Mouse (Mus musculus) ovary, adult 18-20 months (tissue): ENCODE measurements at regions not wholly inside any gene's neighbourhood (a gene's known extent, or its start where the extent isn't known, plus 50 kb on each side); places are given as distances from the start of the nearest gene placed in this dataset.

Experiments
- DNase-seq: peaks from one replicate; pipeline ENCODE4 v3.0.0; 2022; ENCODE audit warnings: low spot score, mixed read lengths

DNA sequence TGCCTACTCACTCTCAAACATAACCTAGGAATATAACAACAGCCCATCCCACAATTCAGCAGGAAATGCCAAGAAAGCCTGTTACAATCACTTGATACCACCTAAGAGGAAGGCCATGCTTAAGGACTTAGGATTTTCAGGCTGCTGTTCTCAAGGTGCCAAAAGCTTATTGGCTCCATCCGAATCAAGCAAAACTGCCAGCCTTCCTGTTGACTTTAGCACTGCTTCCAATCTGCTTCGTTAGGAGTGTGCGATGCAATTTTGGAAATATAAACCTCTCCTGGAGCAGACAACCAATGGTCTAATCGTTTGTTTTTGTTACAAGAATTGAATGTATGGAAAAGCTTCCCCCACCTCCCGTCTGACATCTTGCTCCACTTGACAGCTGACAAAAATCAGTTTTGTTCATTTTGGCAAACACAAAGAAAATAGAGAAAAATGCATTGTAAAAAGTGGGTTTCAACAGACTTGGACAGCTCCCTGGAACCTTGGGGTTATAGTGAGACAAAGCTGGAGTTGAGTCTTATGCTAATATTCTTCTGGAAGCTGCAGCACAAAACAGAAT, 2620.0 kb upstream of the Gm7489 start:
- DNase-seq: no peak

DNA sequence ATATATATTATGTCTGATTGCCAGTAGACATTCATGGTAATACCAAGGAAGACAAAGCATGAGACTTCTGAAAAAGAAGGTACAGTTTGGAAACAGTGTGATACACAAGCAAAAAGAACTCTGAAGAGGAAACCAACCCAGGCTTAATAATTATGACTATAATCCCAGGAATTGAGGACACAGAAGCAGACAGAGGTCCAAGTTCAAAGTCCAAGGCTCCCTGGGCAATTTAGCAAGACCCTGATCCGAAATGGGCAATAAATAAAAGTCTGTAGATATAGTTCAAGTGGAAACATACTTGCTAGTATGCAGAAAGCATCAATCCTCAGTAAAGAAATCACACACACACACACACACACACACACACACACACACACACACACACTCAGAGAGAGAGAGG, 2618.7 kb upstream of the Gm7489 start:
- no peak for DNase-seq

DNA sequence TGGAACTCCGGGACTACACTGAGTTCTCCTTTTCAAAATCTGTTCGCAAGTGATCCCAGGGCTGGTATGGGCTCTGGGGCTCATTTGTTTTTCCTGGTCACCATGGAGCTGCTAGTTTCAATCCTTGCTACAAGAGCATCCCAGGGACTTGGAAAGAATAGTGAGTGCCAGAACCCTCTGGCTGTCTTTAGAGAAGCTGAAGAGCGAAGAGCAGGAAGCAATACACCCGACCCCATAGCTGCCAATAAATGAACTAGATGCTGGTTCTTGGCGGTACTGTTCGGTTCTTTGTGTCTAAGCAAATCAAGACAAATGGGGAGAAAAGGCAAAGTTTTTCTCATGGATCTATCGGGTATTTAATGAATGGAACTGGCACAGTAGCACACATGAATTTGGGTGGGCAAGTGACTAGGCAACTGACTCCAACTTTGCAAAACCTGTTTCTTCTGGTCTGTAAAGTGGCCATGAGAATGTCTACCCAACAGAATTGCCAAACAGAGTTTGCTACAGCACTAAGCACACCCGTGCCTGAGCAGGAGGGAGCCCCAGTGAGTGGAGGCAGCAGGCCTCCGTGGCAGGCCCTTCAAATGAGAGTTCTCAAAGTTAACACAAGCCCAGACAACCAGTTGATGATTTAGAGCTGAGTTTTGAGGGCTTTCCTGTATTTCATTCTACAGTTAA, 2612.9 kb upstream of the Gm7489 start:
- no peak for DNase-seq

GRCm38 (mm10) chr15:51285334-51285733, 2599.4 kb upstream of the Gm7489 start:
- no peak for DNase-seq

DNA sequence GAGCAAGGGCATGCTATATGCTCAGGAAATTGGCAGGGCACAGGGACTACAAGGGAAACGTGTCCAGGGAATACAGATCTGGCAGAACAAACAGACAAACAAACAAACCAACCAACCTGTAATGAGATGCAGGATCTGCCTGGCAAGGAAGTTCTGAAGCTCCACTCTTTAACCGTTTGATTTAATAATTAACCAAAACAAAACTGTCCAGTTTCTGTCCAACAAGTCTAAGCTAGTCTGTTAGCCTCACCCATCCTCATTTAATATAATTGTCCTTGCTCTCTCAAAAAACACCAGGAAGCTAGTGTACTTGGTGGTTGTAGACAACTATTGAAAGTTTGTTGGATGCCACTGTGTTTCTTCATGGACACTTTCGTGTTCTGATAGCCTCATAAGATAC, 2598.4 kb upstream of the Gm7489 start:
- DNase-seq: no peak

DNA sequence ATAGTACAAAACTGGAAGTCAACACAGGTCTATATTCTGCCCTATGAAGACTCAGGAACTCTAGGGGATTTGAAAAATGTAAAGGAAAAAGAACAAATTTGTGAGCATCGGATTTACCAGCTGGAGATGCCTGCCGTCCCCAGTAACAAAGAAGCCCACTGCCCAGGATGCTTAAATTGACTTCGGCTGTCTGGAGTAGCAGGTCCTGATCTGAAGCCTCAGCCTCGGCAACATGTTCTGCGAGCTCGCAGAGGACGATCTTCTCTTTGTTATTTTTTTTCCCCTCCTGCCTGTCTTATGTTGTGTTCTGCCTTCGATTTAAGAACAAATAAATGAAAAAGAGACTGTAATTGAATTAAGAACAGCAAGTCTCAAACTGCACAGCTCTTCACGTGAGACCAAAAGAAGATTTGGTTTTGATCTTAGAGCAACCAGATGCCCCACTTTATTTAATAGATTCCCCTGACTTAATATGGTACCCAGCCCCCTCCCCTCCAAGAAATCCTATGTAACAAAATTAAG, 2595.7 kb upstream of the Gm7489 start:
- no peak for DNase-seq

DNA sequence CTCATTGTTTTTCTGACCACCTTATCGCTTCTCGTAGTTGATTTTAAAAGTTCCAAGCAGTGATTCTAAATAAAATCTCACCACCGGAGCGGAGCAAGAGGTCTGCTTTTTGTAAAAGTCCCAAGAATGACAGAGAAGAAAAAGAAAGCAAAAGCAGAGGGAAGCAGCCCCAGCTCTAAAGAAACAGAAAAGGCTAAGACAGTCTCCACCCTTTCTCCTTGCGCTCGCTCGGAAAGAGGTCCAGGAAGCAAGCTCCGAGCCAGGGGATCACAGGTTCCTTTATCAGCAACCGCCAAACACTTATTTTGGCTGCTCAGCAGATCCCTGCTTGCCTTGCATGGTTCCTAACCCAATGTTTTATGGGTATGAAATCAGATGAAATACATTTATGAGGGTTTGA, 2594.8 kb upstream of the Gm7489 start:
- DNase-seq: no peak

DNA sequence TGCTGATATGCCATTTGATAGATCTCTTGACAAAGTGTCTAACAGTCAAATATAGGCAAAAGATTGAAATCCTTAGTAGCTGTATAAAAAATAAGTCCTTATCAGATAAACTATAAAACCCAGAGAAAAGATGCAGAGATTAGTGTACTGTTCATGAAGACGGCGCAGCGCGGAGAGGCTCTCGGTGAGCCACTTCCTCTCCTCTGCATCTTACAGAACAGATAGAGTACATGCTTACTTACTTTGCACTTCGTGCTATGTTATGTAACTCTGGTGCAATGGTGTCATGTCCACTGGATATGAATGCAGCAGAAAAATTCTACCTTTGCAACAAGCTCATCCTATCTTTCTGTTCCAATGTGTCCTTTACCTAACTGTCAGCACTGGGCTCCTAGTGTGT, 2593.5 kb upstream of the Gm7489 start:
- DNase-seq: no peak

DNA sequence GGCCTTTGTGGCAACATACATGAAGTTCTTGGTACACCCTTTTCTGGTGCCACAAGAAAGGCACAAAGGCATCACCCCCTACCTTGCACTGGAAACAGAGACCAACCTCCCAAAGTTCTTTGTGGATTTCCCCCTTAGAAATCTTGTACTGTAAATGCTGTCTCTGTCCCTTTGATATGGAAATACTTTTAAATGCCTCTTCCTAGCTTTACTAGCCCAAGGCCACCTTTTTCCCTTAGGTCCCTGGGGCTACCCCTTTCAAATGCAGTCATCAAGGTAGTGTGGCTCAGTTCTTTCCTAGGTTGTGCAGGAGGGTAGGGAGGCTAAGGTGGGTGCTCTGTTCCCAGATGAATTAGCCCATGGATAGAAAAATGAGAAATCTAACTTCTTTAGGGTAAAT, 2587.9 kb upstream of the Gm7489 start:
- DNase-seq: no peak

DNA sequence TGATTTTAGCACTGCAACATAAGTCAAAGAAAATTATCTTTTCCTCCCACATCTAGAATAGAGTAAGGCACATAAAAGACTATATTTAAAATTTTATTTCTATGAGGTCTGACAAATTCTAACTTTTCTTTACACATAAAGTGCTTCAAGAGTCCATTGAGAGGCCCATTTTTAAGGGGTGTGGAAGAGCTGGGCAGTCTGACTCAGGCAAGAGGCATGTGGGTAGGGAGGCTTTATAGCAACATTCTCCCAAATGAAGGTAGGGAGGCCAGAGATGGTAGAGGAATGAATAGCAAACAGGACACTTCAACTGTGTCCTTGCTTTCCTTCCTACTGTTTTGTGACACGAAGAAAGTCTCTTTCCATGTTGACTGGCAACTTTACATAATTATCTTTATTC, 2566.6 kb upstream of the Gm7489 start:
- DNase-seq: no peak

DNA sequence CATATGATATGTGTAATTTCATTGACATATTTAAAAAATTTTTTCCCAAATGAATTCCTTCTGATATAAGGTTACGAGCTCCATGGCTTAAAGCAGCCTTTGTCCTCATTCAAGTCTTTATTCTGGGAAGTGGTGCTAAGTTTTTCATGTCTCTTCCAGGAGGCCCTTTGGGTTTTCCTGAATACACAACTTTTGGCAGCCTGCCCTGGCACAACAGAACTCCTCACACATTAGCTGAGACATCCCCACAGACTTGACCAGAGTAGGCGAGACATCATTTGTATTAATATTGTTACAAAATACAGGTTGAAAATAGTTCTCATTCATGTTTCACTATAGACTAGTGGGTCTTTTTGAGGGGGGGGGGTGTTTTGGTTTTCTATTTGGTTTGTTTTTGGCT, 2565.9 kb upstream of the Gm7489 start:
- DNase-seq: no peak

- DNase-seq: no peak
These were observed 2564.3 kb upstream of the Gm7489 start for GRCm38 (mm10) chr15:51320366-51320894.

- DNase-seq: no peak
These were observed 2561.4 kb upstream of the Gm7489 start for GRCm38 (mm10) chr15:51323284-51323683.

DNA sequence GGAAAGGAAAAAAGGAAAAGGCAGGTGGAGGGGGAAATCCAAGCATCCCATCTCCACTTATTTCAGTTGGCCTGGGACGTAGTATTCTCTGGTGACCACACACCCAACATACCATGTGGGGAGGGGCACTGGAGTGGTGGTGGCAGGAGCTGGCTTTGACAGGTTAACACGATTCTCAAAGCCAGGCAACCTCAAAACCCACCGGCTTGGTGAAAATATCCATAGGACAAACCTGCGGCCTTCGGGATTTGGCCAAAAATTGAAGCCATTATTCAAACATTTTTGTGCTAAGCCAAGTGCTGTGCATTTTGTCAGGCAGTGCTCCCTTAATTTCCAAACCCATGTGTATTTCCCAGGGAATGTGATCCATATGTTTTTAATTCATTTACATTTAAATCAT, 2560.5 kb upstream of the Gm7489 start:
- DNase-seq: no peak

DNA sequence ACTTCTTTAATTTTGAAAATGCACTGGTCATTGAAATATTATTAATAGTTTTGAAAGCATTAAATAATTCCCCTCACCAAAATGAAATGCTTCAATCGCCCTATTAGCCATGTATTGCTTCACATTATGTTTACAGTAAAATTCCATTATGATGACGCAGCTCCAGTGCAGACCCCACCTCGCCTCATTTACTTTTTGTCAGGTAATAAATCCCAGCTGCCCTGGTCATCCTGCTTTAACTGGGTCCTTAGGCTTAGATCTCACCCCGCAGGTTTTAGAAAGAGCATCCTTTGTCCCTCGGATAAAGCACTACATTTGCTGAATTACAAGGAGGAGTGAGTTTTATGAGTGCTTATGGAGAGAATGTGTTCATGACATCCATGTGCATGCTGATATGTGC, 2557.0 kb upstream of the Gm7489 start:
- no peak for DNase-seq

DNA sequence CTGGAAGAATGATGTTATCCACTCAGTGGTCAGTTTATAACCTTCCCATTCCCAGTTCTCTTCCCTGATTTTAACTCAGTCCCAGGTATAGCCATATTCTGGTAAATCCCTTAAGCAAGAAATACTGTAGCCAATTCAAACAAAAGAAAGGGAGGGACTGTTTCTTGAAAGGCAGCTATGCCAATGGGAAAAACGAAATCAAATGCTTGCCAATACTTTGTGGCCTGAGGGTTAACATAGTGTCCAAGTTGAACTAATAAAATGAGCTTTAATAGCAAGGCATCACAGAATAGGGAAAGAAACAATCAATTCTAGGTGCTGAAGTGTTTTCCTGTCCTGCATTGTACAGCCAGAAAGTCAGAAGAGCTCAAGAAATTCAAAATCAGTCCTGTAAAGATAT, 2548.3 kb upstream of the Gm7489 start:
- DNase-seq: no peak

DNA sequence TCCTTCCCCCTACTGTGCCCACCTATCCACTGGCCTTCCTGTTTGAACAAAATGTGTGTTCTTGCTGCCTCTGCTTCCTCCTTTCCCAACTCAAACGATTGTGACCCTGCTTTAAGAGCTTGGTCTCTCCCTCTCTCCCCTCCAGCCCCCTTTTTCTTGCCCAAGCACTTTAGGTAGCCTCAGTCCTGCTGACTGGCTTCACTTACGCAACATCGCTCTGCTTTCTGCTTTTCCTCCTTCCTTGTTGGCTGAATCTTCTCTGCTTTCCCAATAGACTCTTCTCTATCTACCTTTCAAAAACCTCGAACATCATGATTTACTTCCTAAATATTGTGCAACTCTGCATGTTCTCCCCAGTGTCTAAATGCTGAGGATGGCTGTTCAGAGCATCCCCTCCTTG, 2538.4 kb upstream of the Gm7489 start:
- DNase-seq: no peak

- DNase-seq: no peak
These were observed 2521.3 kb upstream of the Gm7489 start for GRCm38 (mm10) chr15:51363391-51363790.

DNA sequence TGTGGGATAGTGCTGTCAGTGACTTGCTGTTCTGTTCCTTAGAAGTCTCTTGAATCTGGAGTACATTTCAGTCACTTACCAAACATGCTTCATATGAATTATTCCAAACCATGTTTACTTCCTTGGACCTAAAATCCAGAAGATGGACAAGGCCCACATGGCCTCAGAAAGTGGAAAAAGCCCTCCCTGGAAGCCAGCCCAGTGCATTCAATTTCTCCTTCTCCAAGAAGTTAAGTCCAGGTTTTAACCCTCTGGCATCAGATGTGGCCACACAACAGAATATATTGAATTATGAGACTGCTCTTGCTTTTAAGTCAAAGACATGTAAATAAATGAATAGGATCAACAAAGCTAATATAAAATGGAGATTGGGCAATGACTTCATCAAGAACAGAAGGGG, 2513.5 kb upstream of the Gm7489 start:
- DNase-seq: no peak

DNA sequence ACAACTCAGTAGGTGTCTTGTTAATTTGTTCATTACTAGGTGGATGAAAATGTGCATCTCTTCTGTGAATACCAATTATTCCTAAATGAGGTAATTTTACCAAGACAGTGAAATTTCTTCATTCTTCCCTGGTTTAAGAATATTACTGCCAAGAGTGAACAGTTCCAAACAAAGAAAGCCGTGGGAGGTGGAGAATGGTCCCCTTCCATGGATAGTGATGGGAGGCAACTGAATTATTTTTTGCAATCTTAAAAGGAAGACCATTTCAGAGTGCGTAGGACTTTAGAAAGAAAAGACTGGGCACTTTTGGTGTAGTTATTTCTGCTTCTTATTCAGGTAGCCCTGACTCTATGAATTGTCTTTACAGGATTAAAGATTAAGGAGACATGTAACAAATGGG, 2494.3 kb upstream of the Gm7489 start:
- no peak for DNase-seq

GRCm38 (mm10) chr15:51391352-51391751, 2493.4 kb upstream of the Gm7489 start:
- no peak for DNase-seq

DNA sequence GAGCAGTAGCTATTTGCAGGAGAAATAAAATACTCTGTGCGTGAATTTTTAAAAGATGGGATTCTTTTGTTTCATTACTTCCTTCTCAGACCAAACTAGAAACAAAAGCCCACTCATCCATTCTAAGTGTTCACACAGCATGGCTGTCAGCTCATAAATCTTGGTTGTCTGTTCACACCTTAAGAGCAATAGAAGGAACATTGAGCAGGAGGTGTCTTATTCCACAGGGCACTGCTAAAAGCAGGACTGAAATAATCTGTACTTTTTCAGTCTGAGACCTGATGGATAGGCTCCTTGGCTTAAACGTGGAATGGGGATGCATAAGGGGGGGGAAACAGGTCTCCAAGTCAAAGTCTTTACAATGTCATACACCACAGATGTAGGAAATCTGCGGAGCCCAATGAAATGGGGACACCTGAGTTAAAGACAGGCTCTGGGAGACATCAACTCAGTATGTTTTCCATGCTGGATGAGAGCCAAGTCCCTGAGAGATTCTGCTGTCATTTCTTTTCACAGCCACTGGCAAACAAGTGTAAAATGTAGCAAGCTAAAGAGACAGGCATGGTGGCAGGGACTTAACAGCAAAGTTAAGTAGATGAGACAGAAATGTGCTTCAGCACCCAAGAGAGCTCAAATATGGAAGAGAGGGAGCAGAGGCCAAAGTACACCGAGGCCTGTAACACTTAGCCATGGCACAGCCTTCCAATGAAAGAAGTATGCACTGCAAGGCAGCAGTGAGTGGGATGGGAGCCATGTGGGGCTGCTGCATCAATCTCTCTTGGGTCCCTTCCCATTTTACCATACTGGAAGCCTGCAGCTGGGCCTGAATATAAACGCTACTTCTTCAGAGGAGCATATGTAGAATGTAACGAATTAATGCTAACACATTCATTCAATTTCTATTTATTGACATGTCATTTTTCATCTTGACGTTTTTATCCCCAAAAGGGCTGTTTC, 2492.0 kb upstream of the Gm7489 start:
- DNase-seq: no peak

GRCm38 (mm10) chr15:51395961-51396360, 2488.7 kb upstream of the Gm7489 start:
- DNase-seq: no peak
